Mouse (Mus musculus) granulocyte monocyte progenitor cell, adult 5-6 weeks (primary cell): ENCODE results near the gene Slc25a12. TPM values are rescaled to one million over a fixed set of nuclear protein-coding genes. Genes with fewer than 3 reads are reported as not detected.
"Not testable (repeated sequence)": the region's sequence is repeated elsewhere in the genome, so short reads cannot be mapped to it uniquely, and the experiment has no call there.

ENCODE experiments used
- ATAC-seq: replicated peaks from 2 replicates; pipeline ENCODE4 v1.8.0; 2016; ENCODE audit warnings: mild to moderate bottlenecking, moderate TSS enrichment, inconsistent platforms; ENCODE audit not compliant: poor library complexity, severe bottlenecking
- total RNA-seq, 2 experiments: library from RNA; stranded (forward) in 1 of 2; stranded (reverse) in 1 of 2; fragments of 200-712, 200-1000 nt in 1 of 2; fragments of >200 nt in 1 of 2; fragmentation: Nextera tagmentation in 1 of 2; gene quantifications; 2 replicates each; pipeline ENCODE4 v1.2.3; 2014 to 2017

Gene Slc25a12
- total RNA-seq (2014; fragmentation: Nextera tagmentation): 84.9 and 94.5 TPM in 2 replicates
- total RNA-seq (2017): 81.2 and 93.9 TPM in 2 replicates

- ATAC-seq: peak; percentile 95
Measured at GRCm38 (mm10) chr2:71367125-71367880, at the start of gene Slc25a12. Slc25a12 (minus strand) TSS chr2:71367749.

- ATAC-seq: peak; percentile 77
Measured at GRCm38 (mm10) chr2:71405613-71406012, 38.1 kb upstream of the Slc25a12 start.

DNA sequence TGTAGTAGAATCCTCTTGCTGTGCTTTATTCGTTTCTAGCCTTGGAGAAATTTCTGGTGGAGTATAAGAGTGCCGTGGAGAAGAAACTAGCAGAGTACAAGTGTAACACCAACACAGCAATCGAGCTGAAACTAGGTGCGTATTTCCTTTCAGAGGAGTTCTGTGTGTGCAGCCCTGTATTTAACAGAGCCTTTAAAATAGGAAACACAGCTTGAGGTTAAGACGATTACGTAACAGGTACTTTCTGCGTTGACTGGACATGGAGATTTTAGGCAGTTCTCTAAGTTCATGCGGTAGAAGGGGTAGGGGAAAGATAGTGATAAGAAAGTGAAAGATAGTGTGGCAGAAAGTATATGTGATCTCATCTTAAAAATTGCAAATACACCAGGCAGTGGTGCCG lies 22.3 kb upstream of the Slc25a12 start:
- ATAC-seq: peak; percentile 71

- peak; percentile 98 for ATAC-seq
Measured at GRCm38 (mm10) chr2:71388951-71389763, 21.6 kb upstream of the Slc25a12 start, which contains the start of gene Hat1. Hat1 (plus strand) TSS chr2:71388958.

- ATAC-seq: no peak
Measured at GRCm38 (mm10) chr2:71387766-71388165, 20.2 kb upstream of the Slc25a12 start.

- no peak for ATAC-seq
Measured at GRCm38 (mm10) chr2:71383890-71384289, 16.3 kb upstream of the Slc25a12 start.

- ATAC-seq: no peak
Measured at GRCm38 (mm10) chr2:71381962-71382361, 14.4 kb upstream of the Slc25a12 start.

GRCm38 (mm10) chr2:71377426-71377825 lies 9.9 kb upstream of the Slc25a12 start:
- peak; percentile 86 for ATAC-seq

- peak; percentile 64 for ATAC-seq
Measured at GRCm38 (mm10) chr2:71376433-71376906, 8.9 kb upstream of the Slc25a12 start.

- ATAC-seq: peak; percentile 35; the same call in 1 of the 2 replicates
Measured at GRCm38 (mm10) chr2:71374275-71375155, 7.0 kb upstream of the Slc25a12 start.

GRCm38 (mm10) chr2:71372261-71372660 lies 4.7 kb upstream of the Slc25a12 start:
- not testable (repeated sequence) for ATAC-seq

GRCm38 (mm10) chr2:71371790-71372189 lies 4.2 kb upstream of the Slc25a12 start:
- ATAC-seq: no peak

DNA sequence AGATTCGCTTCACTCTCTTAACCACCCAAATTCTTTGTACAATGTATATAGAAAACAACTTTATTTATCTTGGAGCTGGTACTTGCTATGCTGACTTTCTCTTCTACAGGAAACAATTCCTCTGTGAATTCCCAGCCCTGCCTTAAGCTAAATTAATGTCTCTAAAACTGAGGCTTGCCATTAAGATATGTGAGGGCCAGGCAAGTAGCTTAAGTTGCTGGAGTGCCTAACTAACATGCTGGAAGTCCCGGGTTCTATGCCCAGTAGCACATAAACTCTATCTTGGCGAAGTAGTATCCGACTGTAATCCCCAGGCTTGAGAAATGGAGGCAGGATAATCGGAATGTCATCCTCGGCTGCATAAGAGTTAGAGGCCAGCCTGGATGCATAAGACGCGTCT lies 537 bp upstream of the Slc25a12 start:
- ATAC-seq: peak; percentile 6; the same call in 1 of the 2 replicates

DNA sequence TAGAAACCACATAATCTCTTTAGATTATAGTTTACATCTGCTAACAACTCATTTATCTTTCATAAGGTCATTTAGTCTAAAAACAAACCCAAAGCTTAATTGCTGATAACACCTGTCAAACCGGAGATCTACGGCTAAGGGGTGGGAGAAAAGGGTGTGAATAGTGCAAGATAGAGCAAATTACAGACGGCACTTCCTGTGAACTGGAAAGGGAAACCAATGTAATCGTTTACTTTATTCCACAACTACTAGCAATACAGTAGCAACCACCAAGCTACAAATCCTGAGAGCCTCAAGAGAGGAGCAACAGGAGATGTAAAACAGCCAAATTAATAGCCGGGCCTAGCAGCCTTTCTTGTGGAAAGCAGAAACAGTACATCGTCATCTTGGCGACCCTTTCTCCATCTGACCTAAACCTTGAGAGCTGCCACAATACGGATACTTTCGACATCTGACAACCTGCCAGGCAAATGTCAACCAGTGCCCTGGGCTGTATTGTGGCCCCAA lies 878 bp downstream of the Slc25a12 start:
- peak; percentile 4; the same call in 1 of the 2 replicates for ATAC-seq

GRCm38 (mm10) chr2:71360192-71360591 lies 7.4 kb downstream of the Slc25a12 start:
- no peak for ATAC-seq

- ATAC-seq: no peak
Measured at GRCm38 (mm10) chr2:71358347-71358746, 9.2 kb downstream of the Slc25a12 start.

GRCm38 (mm10) chr2:71354055-71354425 lies 13.5 kb downstream of the Slc25a12 start:
- ATAC-seq: peak; percentile 17; the same call in 1 of the 2 replicates

- ATAC-seq: peak; percentile 56
Measured at GRCm38 (mm10) chr2:71353306-71354054, 14.1 kb downstream of the Slc25a12 start.

- ATAC-seq: no peak
Measured at GRCm38 (mm10) chr2:71351727-71351987, 15.9 kb downstream of the Slc25a12 start.
